ENCODE assay signal across 7 mouse cellular contexts in genomic region chr16:22266384-22266783, GRCm38 (mm10). TPM values are rescaled to one million over a fixed set of nuclear protein-coding genes. Genes with fewer than 3 reads are reported as not detected.
DNase-seq lines count a peak whose midpoint lies in the region; ATAC-seq and TF ChIP-seq lines count a peak whose summit lies in the region.

No protein-coding gene starts in this region.

- no peak for TF ChIP-seq EP300 in lung, postnatal 0 days (IDR thresholded peaks at IDR 0.05)

- H3K27me3 ChIP-seq in lung, postnatal 0 days (replicated peaks; ENCODE audit: insufficient read depth, low read length): no peaks in the 10 kb centered on the region
- H3K27me3 ChIP-seq in forebrain, embryonic 11.5 days (ENCODE audit: control insufficient read depth, insufficient read depth, low read length): no peaks in the 10 kb centered on the region
- no peaks in the 10 kb centered on the region for H3K27me3 ChIP-seq in limb, embryonic 15.5 days
- H3K27me3 ChIP-seq in stomach, embryonic 16.5 days (ENCODE audit: control insufficient read depth, insufficient read depth, low read length): no peaks in the 10 kb centered on the region

- H3K9me3 ChIP-seq in lung, postnatal 0 days (ENCODE audit: low read length): no peaks in the 10 kb centered on the region
- no peaks in the 10 kb centered on the region; the same call in 1 of the 2 replicates for H3K9me3 ChIP-seq in forebrain, embryonic 11.5 days (ENCODE audit: control insufficient read depth, low read length)
- H3K9me3 ChIP-seq in limb, embryonic 15.5 days: no peaks in the 10 kb centered on the region
- H3K9me3 ChIP-seq in stomach, embryonic 16.5 days (replicated peaks; ENCODE audit: control insufficient read depth, low read length): no peaks in the 10 kb centered on the region

- H3K27ac ChIP-seq in lung, postnatal 0 days (ENCODE audit: low read length): peak overlapping the region; percentile 98
- H3K27ac ChIP-seq in forebrain, embryonic 11.5 days (ENCODE audit: low read depth, low read length): 0 out of 2 replicates have a peak overlapping the region, but pooled peaks have one; percentile 44
- H3K27ac ChIP-seq in limb, embryonic 15.5 days: peak overlapping the region; percentile 97
- H3K27ac ChIP-seq in stomach, embryonic 16.5 days (ENCODE audit: low read length): peak overlapping the region; percentile 64

- H3K4me3 ChIP-seq in lung, postnatal 0 days (ENCODE audit: low read depth, low read length): peak overlapping the region; percentile 94
- peak overlapping the region; percentile 98 for H3K4me3 ChIP-seq in forebrain, embryonic 11.5 days (ENCODE audit: low read depth, low read length)
- peak overlapping the region; percentile 95 for H3K4me3 ChIP-seq in limb, embryonic 15.5 days
- peak overlapping the region; percentile 89 for H3K4me3 ChIP-seq in stomach, embryonic 16.5 days (replicated peaks; ENCODE audit: low read length)

- no peak for ATAC-seq in lung, postnatal 0 days
- peak; percentile 6; the same call in 1 of the 2 replicates for ATAC-seq in forebrain, embryonic 11.5 days (replicated peaks; ENCODE audit: low FRiP score)
- no peak for ATAC-seq in limb, embryonic 15.5 days (ENCODE audit: insufficient number of reproducible peaks, low FRiP score, low TSS enrichment, low read depth)
- no peak for ATAC-seq in stomach, embryonic 16.5 days (ENCODE audit: insufficient read depth, low FRiP score)
- no peak for ATAC-seq in cerebellum, adult (ENCODE audit: insufficient number of reproducible peaks, low FRiP score, low TSS enrichment)

- H3K9ac ChIP-seq in lung, postnatal 0 days (replicated peaks; ENCODE audit: low read depth): peak overlapping the region; percentile 94
- H3K9ac ChIP-seq in forebrain, embryonic 11.5 days (ENCODE audit: low read length): peak overlapping the region; percentile 60
- H3K9ac ChIP-seq in limb, embryonic 15.5 days: peak overlapping the region; percentile 56
- H3K9ac ChIP-seq in stomach, embryonic 16.5 days (ENCODE audit: low read length): peak overlapping the region; percentile 70

- no peak for DNase-seq in lung, postnatal 0 days (ENCODE audit: low spot score)
- no peak for DNase-seq in lung, adult 18-20 months
- no peak for DNase-seq in forebrain, embryonic 11.5 days (ENCODE audit: low spot score)
- DNase-seq in cerebellum, postnatal 4 days (ENCODE audit: low spot score in 2 of 2): no peak

- H3K4me2 ChIP-seq in lung, postnatal 0 days (replicated peaks; ENCODE audit: low read depth, low read length): peak overlapping the region; percentile 59
- peak overlapping the region; percentile 47 for H3K4me2 ChIP-seq in forebrain, embryonic 11.5 days (ENCODE audit: low read depth, low read length, severe bottlenecking)
- H3K4me2 ChIP-seq in limb, embryonic 15.5 days: peak overlapping the region; percentile 50
- peak overlapping the region; percentile 51 for H3K4me2 ChIP-seq in stomach, embryonic 16.5 days (ENCODE audit: low read depth, low read length)

- 35% methylated on average over 8 of the region's 8 CpGs for WGBS in lung, postnatal 0 days
- 43% methylated on average over 8 of the region's 8 CpGs for WGBS in forebrain, embryonic 11.5 days
- 39% methylated on average over 8 of the region's 8 CpGs for WGBS in limb, embryonic 15.5 days
- 30% methylated on average over 8 of the region's 8 CpGs for WGBS in stomach, embryonic 16.5 days

- H3K4me1 ChIP-seq in lung, postnatal 0 days (ENCODE audit: insufficient read depth, low read depth, low read length): peaks cover 15% of the 10 kb centered on the region
- H3K4me1 ChIP-seq in forebrain, embryonic 11.5 days (replicated peaks; ENCODE audit: control insufficient read depth, insufficient read depth, low read length): no peaks in the 10 kb centered on the region
- H3K4me1 ChIP-seq in limb, embryonic 15.5 days: peaks cover 16% of the 10 kb centered on the region
- H3K4me1 ChIP-seq in stomach, embryonic 16.5 days (ENCODE audit: control insufficient read depth, insufficient read depth, low read length): peaks cover 12% of the 10 kb centered on the region

- TF ChIP-seq CTCF in lung, postnatal 0 days (IDR thresholded peaks at IDR 0.05): no peak

- no peaks in the 10 kb centered on the region for H3K36me3 ChIP-seq in lung, postnatal 0 days (ENCODE audit: insufficient read depth, low read length)
- no peaks in the 10 kb centered on the region for H3K36me3 ChIP-seq in forebrain, embryonic 11.5 days (ENCODE audit: control insufficient read depth, insufficient read depth, low read length)
- no peaks in the 10 kb centered on the region for H3K36me3 ChIP-seq in limb, embryonic 15.5 days
- no peaks in the 10 kb centered on the region for H3K36me3 ChIP-seq in stomach, embryonic 16.5 days (ENCODE audit: control insufficient read depth, insufficient read depth, low read length)

RNA-seq across cellular contexts. Expression of gene Tra2b, which starts 0.6 kb away (rescaled TPM):
- 127 and 145 TPM in 2 replicates for polyA plus RNA-seq in lung, postnatal 0 days (2015; fragmentation: Nextera tagmentation; extraction: Ambion mirVana)
- 484 and 514 TPM in 2 replicates for polyA plus RNA-seq in forebrain, embryonic 11.5 days (2014; fragmentation: Nextera tagmentation; extraction: Ambion mirVana)
- 303 and 333 TPM in 2 replicates for polyA plus RNA-seq in limb, embryonic 15.5 days (2015; fragmentation: Nextera tagmentation; extraction: Ambion mirVana)
- polyA plus RNA-seq in stomach, embryonic 16.5 days (2015; fragmentation: Nextera tagmentation; extraction: Ambion mirVana): 309 and 321 TPM in 2 replicates

Comparison
In these comparisons a context has a peak if more than half of its experiments do, and no peak if none do; other contexts are left out.
1. H3K27ac ChIP-seq: peak in every context shown above with its lines; median percentile 98 in lung, postnatal 0 days; 97 in limb, embryonic 15.5 days; 64 in stomach, embryonic 16.5 days; 44 in forebrain, embryonic 11.5 days.